Mouse (Mus musculus) hindbrain, postnatal 0 days (tissue): ENCODE measurements around the gene Ppp2r5c. TPM values are rescaled to one million over a fixed set of nuclear protein-coding genes. Genes with fewer than 3 reads are reported as not detected.

Source experiments
- ATAC-seq: fragments of 200-750 bp; cut with Nextera tagmentation; 2 replicates; pipeline ENCODE4 v1.8.0; 2017; ENCODE audit warnings: mild to moderate bottlenecking, moderate TSS enrichment, moderate library complexity
- DNase-seq: peaks from one replicate; pipeline ENCODE4 v3.0.0-alpha.2; 2015; ENCODE audit warnings: low spot score
- H3K27ac ChIP-seq: fragments of 300-500 bp; sonication (generic); 2 replicates; pipeline ENCODE4 v1.5.1; 2014; ENCODE audit warnings: mild to moderate bottlenecking
- H3K27me3 ChIP-seq: fragments of 300-500 bp; sonication (generic); 2 replicates; pipeline ENCODE4 v1.6.1; 2014; ENCODE audit warnings: low read length, mixed read lengths; ENCODE audit not compliant: insufficient read depth
- H3K36me3 ChIP-seq: fragments of 300-500 bp; sonication (generic); 2 replicates; pipeline ENCODE4 v1.6.1; 2014; ENCODE audit warnings: low read length, mixed read lengths; ENCODE audit not compliant: insufficient read depth
- H3K4me1 ChIP-seq: fragments of 300-500 bp; sonication (generic); 2 replicates; pipeline ENCODE4 v1.6.1; 2014; ENCODE audit warnings: antibody characterized with exemption, low read length, mixed read lengths; ENCODE audit not compliant: insufficient read depth
- H3K4me2 ChIP-seq: fragments of 300-500 bp; sonication (generic); 2 replicates; pipeline ENCODE4 v1.6.1; 2014; ENCODE audit warnings: low read depth, mild to moderate bottlenecking, low read length, moderate library complexity, mixed read lengths
- H3K4me3 ChIP-seq: fragments of 300-500 bp; sonication (generic); 2 replicates; pipeline ENCODE4 v1.5.1; 2014; ENCODE audit warnings: low read length
- H3K9ac ChIP-seq: fragments of 300-500 bp; sonication (generic); replicated peaks from 2 replicates; pipeline ENCODE4 v1.6.1; 2014; ENCODE audit warnings: mild to moderate bottlenecking, low read length, moderate library complexity, mixed read lengths
- H3K9me3 ChIP-seq: fragments of 300-500 bp; sonication (generic); 2 replicates; pipeline ENCODE4 v1.6.1; 2016; ENCODE audit warnings: low read length, mixed read lengths
- CTCF ChIP-seq: IDR thresholded peaks from 2 replicates; pipeline ENCODE4 v1.5.1; 2016; ENCODE audit warnings: antibody characterized with exemption, control low read depth, low read depth
- WGBS: fragments of 180-500 bp; shearing (Covaris S2); extraction: QIAGEN DNeasy Blood & Tissue Kit; methylation state at CpG from one replicate; pipeline ENCODE4 v1.1.7; 2014; 5-methylcytosine and 5-hydroxymethylcytosine counted together
- polyA plus RNA-seq: library from polyadenylated mRNA; unstranded; fragments of >200 nt; fragmentation: Nextera tagmentation; extraction: Ambion mirVana; gene quantifications from 2 replicates; pipeline ENCODE4 v1.2.1, GENCODE M21; 2015
- total RNA-seq: library from RNA; depleted of rRNA; stranded (reverse); fragments of >200 nt; gene quantifications from 2 replicates; pipeline ENCODE4 v1.2.3, GENCODE M21; 2014

The Ppp2r5c gene
- total and polyA plus RNA-seq, 2 experiments from 2014 or later = 108 to 163 TPM

DNA sequence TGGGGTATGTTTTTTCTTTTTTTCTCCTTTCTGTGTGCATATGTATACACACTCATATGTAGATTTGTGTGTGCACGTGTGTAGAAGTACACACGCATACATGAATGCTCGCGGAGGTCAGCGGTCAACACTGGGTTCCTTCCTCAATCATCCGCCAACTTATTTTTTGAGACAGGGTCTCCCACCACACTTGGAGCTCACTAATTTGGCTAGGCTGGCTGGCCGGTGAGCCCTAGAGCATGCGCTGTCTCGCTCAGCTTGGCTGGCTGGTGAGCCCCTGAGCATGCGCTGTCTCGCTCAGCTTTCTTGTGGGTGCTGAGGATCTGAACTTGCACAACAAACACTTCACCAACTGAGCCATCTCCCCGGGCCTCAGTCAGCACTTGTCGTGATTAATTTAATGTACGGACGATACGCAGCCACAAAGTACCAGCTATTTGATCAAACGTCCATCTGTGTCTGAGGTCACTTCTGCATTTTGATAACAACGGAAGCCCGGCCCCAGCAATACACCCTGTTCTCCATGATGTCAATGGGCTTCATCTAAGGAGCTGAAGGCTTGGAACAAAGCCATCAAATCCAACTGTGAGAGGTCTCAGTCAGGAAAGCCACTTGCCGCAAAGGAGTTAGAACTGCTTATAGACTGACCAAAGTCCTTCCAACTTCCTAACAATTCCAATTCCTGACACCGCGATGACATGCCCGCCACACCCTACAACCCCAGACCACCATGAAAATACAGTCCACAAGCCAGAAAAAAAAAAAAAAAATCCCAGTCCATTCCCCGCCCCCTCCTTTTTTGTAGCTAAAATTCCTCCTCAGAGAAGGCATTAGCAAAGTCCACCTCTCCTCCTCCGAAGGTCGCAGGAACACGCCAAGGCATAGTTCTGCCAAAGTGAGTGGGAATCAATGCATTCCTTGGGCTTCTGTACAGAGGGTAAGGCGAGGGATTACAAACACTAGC is 29.6 kb upstream of the Ppp2r5c start:
- H3K27ac ChIP-seq = no peak overlapping the region
- H3K36me3 ChIP-seq = no peaks in the 10 kb centered on the region
- DNase-seq (peak; percentile 48), ATAC-seq (no peak; the same call in 1 of the 2 replicates)
- no peaks in the 10 kb centered on the region for H3K9me3 ChIP-seq
- WGBS = 50% methylated on average over 28 of the region's 28 CpGs
- TF ChIP-seq CTCF = no peak
- no peaks in the 10 kb centered on the region for H3K4me1 ChIP-seq
- H3K27me3 ChIP-seq = no peaks in the 10 kb centered on the region
- H3K4me2 ChIP-seq = no peak overlapping the region
- no peak overlapping the region for H3K9ac ChIP-seq
- no peak overlapping the region for H3K4me3 ChIP-seq

DNA sequence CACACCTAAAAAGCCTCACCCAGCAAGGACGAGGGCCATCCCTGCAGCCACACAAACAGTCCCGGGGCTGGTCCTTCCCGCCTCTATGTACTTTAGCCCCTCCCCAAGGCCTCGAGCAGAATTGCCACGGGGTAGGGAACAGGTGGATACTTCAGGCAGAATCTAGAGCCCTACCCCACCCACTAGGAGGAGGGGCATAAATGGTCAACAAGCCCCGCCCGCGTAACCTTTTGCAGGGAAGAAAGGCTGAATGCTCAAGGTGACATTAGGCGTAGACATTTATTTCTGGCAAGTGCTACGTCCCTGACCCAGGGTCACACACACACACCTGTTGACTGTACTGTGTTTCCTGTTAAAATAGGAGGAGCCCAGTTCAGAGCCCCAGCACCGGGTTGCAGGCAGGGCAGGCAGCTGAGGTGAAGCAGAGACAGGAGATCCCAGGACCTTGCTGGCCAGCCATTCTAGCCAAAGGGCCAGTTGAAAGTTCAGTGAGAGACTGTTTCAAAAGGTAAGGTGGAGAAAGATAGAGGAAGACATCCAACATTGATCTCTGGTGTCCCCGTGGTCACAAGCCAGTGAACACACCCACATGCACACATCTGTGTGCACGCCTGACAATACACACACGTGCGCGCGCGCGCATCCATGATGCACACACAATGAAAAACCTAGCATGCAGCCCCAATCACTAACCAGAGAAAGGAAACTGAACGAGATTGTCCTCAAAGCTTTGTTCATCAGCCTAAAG is 28.8 kb upstream of the Ppp2r5c start:
- no peaks in the 10 kb centered on the region for H3K9me3 ChIP-seq
- no peaks in the 10 kb centered on the region for H3K36me3 ChIP-seq
- no peak overlapping the region for H3K4me3 ChIP-seq
- WGBS = 53% methylated on average over 20 of the region's 20 CpGs
- DNase-seq (no peak), ATAC-seq (peak; percentile 55)
- no peak for TF ChIP-seq CTCF
- no peaks in the 10 kb centered on the region for H3K27me3 ChIP-seq
- no peaks in the 10 kb centered on the region for H3K4me1 ChIP-seq
- no peak overlapping the region for H3K27ac ChIP-seq
- no peak overlapping the region for H3K9ac ChIP-seq
- H3K4me2 ChIP-seq = no peak overlapping the region

DNA sequence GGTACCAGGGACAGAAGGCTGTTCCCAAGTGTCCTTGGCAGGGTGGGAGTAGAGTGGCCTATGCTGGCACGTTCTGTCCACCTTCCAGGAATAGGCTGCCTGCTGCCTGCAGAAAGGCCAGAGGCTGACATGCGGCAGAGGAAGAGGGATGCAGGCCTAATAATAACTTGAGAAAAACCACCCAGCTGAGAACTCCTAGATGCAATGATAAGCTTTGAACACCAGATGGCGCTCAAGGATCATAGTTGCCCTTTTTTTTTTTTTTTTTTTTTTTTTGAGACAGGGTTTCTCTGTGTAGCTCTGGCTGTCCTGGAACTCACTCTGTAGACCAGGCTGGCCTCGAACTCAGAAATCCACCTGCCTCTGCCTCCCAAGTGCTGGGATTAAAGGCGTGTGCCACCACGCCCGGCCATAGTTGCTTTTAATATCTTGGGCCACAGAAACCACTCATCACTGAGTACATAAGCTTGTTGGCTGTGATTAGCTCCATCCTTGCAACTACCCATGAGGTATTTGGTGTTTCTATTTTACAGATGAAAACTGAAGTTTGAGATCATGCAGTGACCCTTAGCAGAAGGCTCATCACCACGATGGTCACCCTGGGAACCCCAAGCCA is 28.1 kb upstream of the Ppp2r5c start:
- WGBS = 35% methylated on average over 8 of the region's 8 CpGs
- Histone ChIP-seq H3K27me3 (no peaks in the 10 kb centered on the region), H3K9ac (no peak overlapping the region), H3K9me3 (no peaks in the 10 kb centered on the region), H3K4me2 (no peak overlapping the region), H3K4me3 (no peak overlapping the region), H3K27ac (no peak overlapping the region), H3K4me1 (no peaks in the 10 kb centered on the region), H3K36me3 (no peaks in the 10 kb centered on the region)
- peak; percentile 85 for DNase-seq
- peak; percentile 76 for TF ChIP-seq CTCF
- ATAC-seq = peak; percentile 67

DNA sequence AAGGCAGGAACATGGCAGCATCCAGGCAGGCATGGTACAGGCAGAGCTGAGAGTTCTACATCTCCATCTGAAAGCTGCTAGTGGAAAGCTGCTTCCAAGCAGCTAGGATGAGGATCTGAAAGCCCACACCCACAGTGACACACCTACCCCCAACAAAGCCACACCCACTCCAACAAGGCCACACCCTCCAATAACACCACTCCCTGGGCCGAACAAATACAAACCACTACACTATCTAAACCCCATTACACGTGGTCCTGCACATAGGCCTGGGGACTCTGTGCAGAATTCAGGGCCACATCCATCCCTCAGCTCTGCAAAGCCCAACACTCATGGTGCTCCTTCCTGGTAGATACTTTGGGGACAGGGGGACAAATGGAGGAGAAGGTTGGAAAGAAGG is 27.0 kb upstream of the Ppp2r5c start:
- Histone ChIP-seq H3K27ac (no peak overlapping the region), H3K9me3 (no peaks in the 10 kb centered on the region), H3K36me3 (no peaks in the 10 kb centered on the region), H3K9ac (no peak overlapping the region), H3K4me3 (no peak overlapping the region), H3K4me1 (no peaks in the 10 kb centered on the region), H3K4me2 (no peak overlapping the region), H3K27me3 (no peaks in the 10 kb centered on the region)
- TF ChIP-seq CTCF = no peak
- ATAC-seq = no peak
- DNase-seq = no peak
- WGBS = 54% methylated on average over 2 of the region's 2 CpGs

DNA sequence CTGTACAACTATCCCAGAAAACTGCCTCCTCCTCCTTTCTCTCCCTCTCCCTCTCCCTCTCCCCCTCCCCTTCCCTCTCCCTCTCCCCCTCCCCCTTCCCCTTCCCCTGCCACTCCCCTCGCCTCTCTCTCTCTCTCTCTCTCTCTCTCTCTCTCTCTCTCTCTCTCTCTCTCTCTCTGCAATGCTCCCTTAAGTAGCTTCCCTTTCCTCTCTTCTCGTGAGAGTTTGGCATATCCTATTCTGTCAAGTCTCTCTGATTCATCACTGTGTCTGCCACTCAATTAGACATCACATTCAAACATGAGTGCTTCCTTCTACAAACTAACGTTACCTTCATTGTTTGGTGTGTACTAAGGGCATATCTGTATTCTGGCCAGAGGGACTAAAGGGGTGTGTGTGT is 25.6 kb upstream of the Ppp2r5c start:
- no peak for TF ChIP-seq CTCF
- no peaks in the 10 kb centered on the region for H3K36me3 ChIP-seq
- no peak overlapping the region for H3K9ac ChIP-seq
- no peak overlapping the region for H3K4me2 ChIP-seq
- H3K27me3 ChIP-seq = no peaks in the 10 kb centered on the region
- DNase-seq (no peak), ATAC-seq (no peak)
- no peak overlapping the region for H3K27ac ChIP-seq
- no peak overlapping the region for H3K4me3 ChIP-seq
- H3K4me1 ChIP-seq = no peaks in the 10 kb centered on the region
- H3K9me3 ChIP-seq = no peaks in the 10 kb centered on the region
- 61% methylated on average over 2 of the region's 3 CpGs for WGBS

DNA sequence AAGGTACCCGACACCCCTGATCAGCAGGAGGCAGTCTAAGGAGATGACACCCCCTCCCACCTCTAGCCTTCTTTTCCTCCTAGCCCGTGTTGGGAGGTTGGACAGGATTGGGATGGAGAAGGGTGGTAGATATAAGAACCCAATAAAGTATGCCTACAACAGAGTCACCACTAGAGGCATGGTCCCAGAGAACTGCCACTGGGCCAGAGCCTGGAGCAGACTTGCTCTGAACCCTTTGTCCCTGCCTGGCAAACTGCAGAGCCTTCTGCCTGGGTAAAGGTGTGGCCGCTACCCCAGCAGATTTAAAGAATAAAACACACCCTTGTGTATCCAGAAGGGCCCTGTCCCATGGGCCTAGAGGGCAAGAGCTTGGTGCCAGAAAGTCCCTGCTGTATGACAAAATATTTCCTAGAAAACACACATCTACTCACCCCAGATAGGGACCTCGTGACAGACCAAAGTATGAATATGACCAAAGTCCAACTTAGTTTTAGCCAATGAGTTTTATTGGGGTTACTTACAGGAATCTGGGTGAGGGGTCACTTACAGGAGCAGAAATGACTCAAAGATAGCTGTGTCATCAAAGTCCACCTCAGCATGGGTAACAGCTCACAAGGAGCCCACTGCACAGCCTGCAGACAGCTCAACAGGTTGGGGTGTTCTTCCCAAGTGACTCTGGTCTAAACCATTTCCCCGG is 22.8 kb upstream of the Ppp2r5c start:
- H3K27me3 ChIP-seq = no peaks in the 10 kb centered on the region
- no peaks in the 10 kb centered on the region for H3K4me1 ChIP-seq
- H3K4me3 ChIP-seq = no peak overlapping the region
- no peak for DNase-seq
- no peak overlapping the region for H3K9ac ChIP-seq
- H3K9me3 ChIP-seq = no peaks in the 10 kb centered on the region
- WGBS = 76% methylated on average over 5 of the region's 5 CpGs
- H3K4me2 ChIP-seq = no peak overlapping the region
- no peaks in the 10 kb centered on the region for H3K36me3 ChIP-seq
- H3K27ac ChIP-seq = no peak overlapping the region
- peak; percentile 8; the same call in 1 of the 2 replicates for TF ChIP-seq CTCF
- no peak for ATAC-seq
